Mouse (Mus musculus) testis, adult 2 months (tissue): ENCODE measurements around the gene Srsf4.

ENCODE experiments used
- CTCF ChIP-seq: fragments of 200-500 bp; IDR thresholded peaks from 2 replicates; pipeline ENCODE4 v1.5.1; 2012; ENCODE audit warnings: low read depth, mild to moderate bottlenecking, inconsistent platforms, low read length, moderate library complexity; ENCODE audit not compliant: control insufficient read depth, insufficient read depth, insufficient replicate concordance
- POLR2A ChIP-seq: fragments of 200-500 bp; IDR thresholded peaks from 2 replicates; pipeline ENCODE4 v1.6.1; 2012; ENCODE audit warnings: low read depth, mild to moderate bottlenecking, inconsistent platforms, low read length, moderate library complexity; ENCODE audit not compliant: control insufficient read depth

GRCm38 (mm10) chr4:131922404-131922803, 49.0 kb downstream of the Srsf4 start:
- TF ChIP-seq POLR2A: no peak
- TF ChIP-seq CTCF: no peak
